ENCODE assay signal across 35 mouse cellular contexts in the genomic region with DNA sequence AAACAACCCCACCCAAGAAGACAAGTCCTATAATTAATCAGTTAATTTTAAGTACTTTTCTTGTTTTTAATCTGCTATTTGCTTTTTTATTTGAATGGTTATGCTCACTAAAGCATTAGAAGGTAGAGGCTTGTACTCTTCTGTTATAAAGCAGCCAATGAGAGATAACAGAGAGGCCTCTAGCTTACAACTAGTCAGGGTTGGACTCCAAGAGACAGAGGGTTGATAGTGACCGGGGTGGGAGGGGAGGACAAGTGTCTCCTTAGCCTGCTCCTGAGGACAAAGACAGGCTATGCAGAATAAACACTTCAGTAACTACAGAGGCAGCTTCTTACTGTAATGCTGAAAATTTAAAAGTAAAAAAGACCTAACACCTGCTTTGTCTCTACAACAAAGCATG.
"Had no signal": no experiment of that assay in that cellular context is flagged by ENCODE, and none has a peak within 500 bp of the region (broad histone marks: within the 10 kb centered on the region; RNA-seq: fewer than 3 reads in every experiment).

No protein-coding gene starts in this region.

- DNase-seq: heart, postnatal 10 days; heart, postnatal 14 days; heart, postnatal 36 days; heart, postnatal 4 days; kidney, adult 11 months; kidney, adult 18-20 months; kidney, adult 2 months; kidney, adult 8-10 months; kidney, adult 9 months; kidney, postnatal 10 days; kidney, postnatal 14 days; kidney, postnatal 25 days; kidney, postnatal 36 days; kidney, postnatal 4 days; layer of hippocampus, adult 9-11 months; layer of hippocampus, postnatal 36 days had no signal

- H3K9ac ChIP-seq: heart, embryonic 12.5 days; heart, embryonic 13.5 days; heart, embryonic 15.5 days; hindbrain, embryonic 12.5 days; hindbrain, embryonic 13.5 days; hindbrain, embryonic 14.5 days; hindbrain, embryonic 15.5 days; intestine, embryonic 15.5 days; kidney, embryonic 15.5 days had no signal

- ATAC-seq: hindbrain, embryonic 16.5 days; hindbrain, postnatal 0 days; inflammation-experienced regulatory T-cells, adult 6 months; intestine, embryonic 15.5 days; intestine, embryonic 16.5 days; intestine, postnatal 0 days had no signal

- H3K27ac ChIP-seq: heart, embryonic 10.5 days; heart, embryonic 13.5 days; heart, embryonic 15.5 days; hindbrain, embryonic 10.5 days; hindbrain, embryonic 12.5 days; hindbrain, embryonic 13.5 days; hindbrain, embryonic 14.5 days; hindbrain, embryonic 15.5 days; hindbrain, postnatal 0 days; intestine, embryonic 15.5 days; kidney, embryonic 15.5 days; kidney, postnatal 0 days; layer of hippocampus, adult 2 months had no signal

- H3K9me3 ChIP-seq: heart, embryonic 10.5 days; heart, embryonic 12.5 days; heart, embryonic 13.5 days; heart, embryonic 15.5 days; hindbrain, embryonic 10.5 days; hindbrain, embryonic 12.5 days; hindbrain, embryonic 13.5 days; hindbrain, embryonic 15.5 days; intestine, embryonic 15.5 days; kidney, embryonic 15.5 days had no signal

- H3K4me1 ChIP-seq: heart, embryonic 10.5 days; heart, embryonic 12.5 days; heart, embryonic 13.5 days; heart, embryonic 15.5 days; hindbrain, embryonic 10.5 days; hindbrain, embryonic 12.5 days; hindbrain, embryonic 15.5 days; intestine, embryonic 15.5 days; kidney, embryonic 15.5 days had no signal

- H3K4me3 ChIP-seq: heart, embryonic 10.5 days; heart, embryonic 12.5 days; heart, embryonic 13.5 days; heart, embryonic 15.5 days; hindbrain, embryonic 10.5 days; hindbrain, embryonic 12.5 days; hindbrain, embryonic 13.5 days; hindbrain, embryonic 15.5 days; intestine, embryonic 15.5 days; kidney, embryonic 15.5 days; layer of hippocampus, adult 2 months had no signal

- H3K4me2 ChIP-seq: heart, embryonic 11.5 days; heart, embryonic 12.5 days; heart, embryonic 13.5 days; heart, embryonic 15.5 days; hindbrain, embryonic 12.5 days; hindbrain, embryonic 13.5 days; hindbrain, embryonic 14.5 days; hindbrain, embryonic 15.5 days; intestine, embryonic 15.5 days; kidney, embryonic 15.5 days had no signal

- H3K27me3 ChIP-seq: heart, embryonic 12.5 days; heart, embryonic 13.5 days; heart, embryonic 15.5 days; hindbrain, embryonic 12.5 days; hindbrain, embryonic 13.5 days; hindbrain, embryonic 15.5 days; intestine, embryonic 15.5 days; kidney, embryonic 15.5 days had no signal
